Mouse (Mus musculus): ENCODE data around the gene Pip5k1b. TPM values are rescaled to one million over a fixed set of nuclear protein-coding genes. Genes with fewer than 3 reads are reported as not detected.

Pip5k1b gene
- polyA plus RNA-seq, 1 experiment from 2014 or later: 2.5 TPM

- ATAC-seq (ENCODE audit: insufficient number of reproducible peaks, insufficient read depth, low FRiP score, low read depth): no peak
- H3K27ac ChIP-seq (ENCODE audit: low read length): no peak overlapping the region
These were observed 237.5 kb downstream of the Pip5k1b start for GRCm38 (mm10) chr19:24318172-24318571.

GRCm38 (mm10) chr19:24317731-24318130 is 237.9 kb downstream of the Pip5k1b start:
- Histone ChIP-seq H3K27ac (ENCODE audit: low read length) (no peak overlapping the region), H3K27me3 (ENCODE audit: control insufficient read depth, insufficient read depth, low read length) (no peaks in the 10 kb centered on the region), H3K4me3 (ENCODE audit: low read depth, low read length) (no peak overlapping the region), H3K9me3 (ENCODE audit: control insufficient read depth, low read depth, low read length) (no peaks in the 10 kb centered on the region), H3K4me2 (replicated peaks; ENCODE audit: low read depth, low read length) (no peak overlapping the region), H3K9ac (replicated peaks; ENCODE audit: low read depth, low read length) (no peak overlapping the region), H3K36me3 (ENCODE audit: control insufficient read depth, insufficient read depth, low read length) (no peaks in the 10 kb centered on the region), H3K4me1 (ENCODE audit: control insufficient read depth, insufficient read depth, low read length) (no peaks in the 10 kb centered on the region)
- WGBS: 68% methylated on average over 2 of the region's 2 CpGs
- ATAC-seq (ENCODE audit: insufficient number of reproducible peaks, insufficient read depth, low FRiP score, low read depth): no peak

More at GRCm38 (mm10) chr19:24318172-24318571, 237.5 kb downstream of the Pip5k1b start:
- Histone ChIP-seq H3K4me1 (ENCODE audit: control insufficient read depth, insufficient read depth, low read length) (no peaks in the 10 kb centered on the region), H3K4me2 (replicated peaks; ENCODE audit: low read depth, low read length) (no peak overlapping the region), H3K9me3 (ENCODE audit: control insufficient read depth, low read depth, low read length) (no peaks in the 10 kb centered on the region), H3K4me3 (ENCODE audit: low read depth, low read length) (no peak overlapping the region), H3K9ac (replicated peaks; ENCODE audit: low read depth, low read length) (no peak overlapping the region), H3K27me3 (ENCODE audit: control insufficient read depth, insufficient read depth, low read length) (no peaks in the 10 kb centered on the region), H3K36me3 (ENCODE audit: control insufficient read depth, insufficient read depth, low read length) (no peaks in the 10 kb centered on the region)
- 67% methylated on average over 10 of the region's 10 CpGs for WGBS

- no peak for ATAC-seq (ENCODE audit: insufficient number of reproducible peaks, insufficient read depth, low FRiP score, low read depth)
- Histone ChIP-seq H3K9ac (replicated peaks; ENCODE audit: low read depth, low read length) (no peak overlapping the region), H3K36me3 (ENCODE audit: control insufficient read depth, insufficient read depth, low read length) (no peaks in the 10 kb centered on the region), H3K27ac (ENCODE audit: low read length) (no peak overlapping the region), H3K4me3 (ENCODE audit: low read depth, low read length) (no peak overlapping the region), H3K9me3 (ENCODE audit: control insufficient read depth, low read depth, low read length) (no peaks in the 10 kb centered on the region), H3K27me3 (ENCODE audit: control insufficient read depth, insufficient read depth, low read length) (no peaks in the 10 kb centered on the region), H3K4me2 (replicated peaks; ENCODE audit: low read depth, low read length) (no peak overlapping the region), H3K4me1 (ENCODE audit: control insufficient read depth, insufficient read depth, low read length) (no peaks in the 10 kb centered on the region)
- WGBS: 46% methylated on average over 15 of the region's 15 CpGs
These were observed 238.6 kb downstream of the Pip5k1b start for GRCm38 (mm10) chr19:24317038-24317591.

- Histone ChIP-seq H3K27ac (ENCODE audit: low read length) (no peak overlapping the region), H3K36me3 (ENCODE audit: control insufficient read depth, insufficient read depth, low read length) (no peaks in the 10 kb centered on the region), H3K4me3 (ENCODE audit: low read depth, low read length) (no peak overlapping the region), H3K9ac (replicated peaks; ENCODE audit: low read depth, low read length) (no peak overlapping the region), H3K27me3 (ENCODE audit: control insufficient read depth, insufficient read depth, low read length) (no peaks in the 10 kb centered on the region), H3K4me1 (ENCODE audit: control insufficient read depth, insufficient read depth, low read length) (no peaks in the 10 kb centered on the region), H3K4me2 (replicated peaks; ENCODE audit: low read depth, low read length) (no peak overlapping the region), H3K9me3 (ENCODE audit: control insufficient read depth, low read depth, low read length) (no peaks in the 10 kb centered on the region)
- WGBS: 60% methylated on average over 9 of the region's 9 CpGs
- no peak for ATAC-seq (ENCODE audit: insufficient number of reproducible peaks, insufficient read depth, low FRiP score, low read depth)
These were observed 239.5 kb downstream of the Pip5k1b start for GRCm38 (mm10) chr19:24316060-24316725.

- Histone ChIP-seq H3K9ac (replicated peaks; ENCODE audit: low read depth, low read length) (no peak overlapping the region), H3K4me2 (replicated peaks; ENCODE audit: low read depth, low read length) (no peak overlapping the region), H3K27ac (ENCODE audit: low read length) (no peak overlapping the region), H3K27me3 (ENCODE audit: control insufficient read depth, insufficient read depth, low read length) (no peaks in the 10 kb centered on the region), H3K36me3 (ENCODE audit: control insufficient read depth, insufficient read depth, low read length) (no peaks in the 10 kb centered on the region), H3K4me1 (ENCODE audit: control insufficient read depth, insufficient read depth, low read length) (no peaks in the 10 kb centered on the region), H3K9me3 (ENCODE audit: control insufficient read depth, low read depth, low read length) (no peaks in the 10 kb centered on the region), H3K4me3 (ENCODE audit: low read depth, low read length) (no peak overlapping the region)
- ATAC-seq (ENCODE audit: insufficient number of reproducible peaks, insufficient read depth, low FRiP score, low read depth): no peak
- 93% methylated on average over 4 of the region's 4 CpGs for WGBS
These were observed 240.4 kb downstream of the Pip5k1b start for GRCm38 (mm10) chr19:24315234-24315633.

GRCm38 (mm10) chr19:24314676-24315075 is 241.0 kb downstream of the Pip5k1b start:
- Histone ChIP-seq H3K4me2 (replicated peaks; ENCODE audit: low read depth, low read length) (no peak overlapping the region), H3K9me3 (ENCODE audit: control insufficient read depth, low read depth, low read length) (no peaks in the 10 kb centered on the region), H3K27ac (ENCODE audit: low read length) (no peak overlapping the region), H3K27me3 (ENCODE audit: control insufficient read depth, insufficient read depth, low read length) (no peaks in the 10 kb centered on the region), H3K36me3 (ENCODE audit: control insufficient read depth, insufficient read depth, low read length) (no peaks in the 10 kb centered on the region), H3K4me3 (ENCODE audit: low read depth, low read length) (no peak overlapping the region), H3K9ac (replicated peaks; ENCODE audit: low read depth, low read length) (no peak overlapping the region), H3K4me1 (ENCODE audit: control insufficient read depth, insufficient read depth, low read length) (no peaks in the 10 kb centered on the region)
- WGBS: 90% methylated on average over 11 of the region's 11 CpGs
- ATAC-seq (ENCODE audit: insufficient number of reproducible peaks, insufficient read depth, low FRiP score, low read depth): no peak

- H3K9ac ChIP-seq (replicated peaks; ENCODE audit: low read depth, low read length): no peak overlapping the region
- H3K9me3 ChIP-seq (ENCODE audit: control insufficient read depth, low read depth, low read length): no peaks in the 10 kb centered on the region
- 79% methylated on average over 12 of the region's 12 CpGs for WGBS
- H3K4me1 ChIP-seq (ENCODE audit: control insufficient read depth, insufficient read depth, low read length): peaks cover 4% of the 10 kb centered on the region; the same call in 1 of the 2 replicates
- H3K4me3 ChIP-seq (ENCODE audit: low read depth, low read length): no peak overlapping the region
- no peaks in the 10 kb centered on the region for H3K36me3 ChIP-seq (ENCODE audit: control insufficient read depth, insufficient read depth, low read length)
- no peak overlapping the region for H3K27ac ChIP-seq (ENCODE audit: low read length)
- no peak overlapping the region for H3K4me2 ChIP-seq (replicated peaks; ENCODE audit: low read depth, low read length)
- no peaks in the 10 kb centered on the region for H3K27me3 ChIP-seq (ENCODE audit: control insufficient read depth, insufficient read depth, low read length)
- no peak for ATAC-seq (ENCODE audit: insufficient number of reproducible peaks, insufficient read depth, low FRiP score, low read depth)
These were observed 242.9 kb downstream of the Pip5k1b start for GRCm38 (mm10) chr19:24312556-24313342.

GRCm38 (mm10) chr19:24312046-24312445 is 243.6 kb downstream of the Pip5k1b start:
- peaks cover 6% of the 10 kb centered on the region; the same call in 1 of the 2 replicates for H3K4me1 ChIP-seq (ENCODE audit: control insufficient read depth, insufficient read depth, low read length)
- no peaks in the 10 kb centered on the region for H3K27me3 ChIP-seq (ENCODE audit: control insufficient read depth, insufficient read depth, low read length)
- ATAC-seq (ENCODE audit: insufficient number of reproducible peaks, insufficient read depth, low FRiP score, low read depth): no peak
- H3K9ac ChIP-seq (replicated peaks; ENCODE audit: low read depth, low read length): no peak overlapping the region
- no peak overlapping the region for H3K27ac ChIP-seq (ENCODE audit: low read length)
- H3K36me3 ChIP-seq (ENCODE audit: control insufficient read depth, insufficient read depth, low read length): no peaks in the 10 kb centered on the region
- no peaks in the 10 kb centered on the region for H3K9me3 ChIP-seq (ENCODE audit: control insufficient read depth, low read depth, low read length)
- no peak overlapping the region for H3K4me3 ChIP-seq (ENCODE audit: low read depth, low read length)
- H3K4me2 ChIP-seq (replicated peaks; ENCODE audit: low read depth, low read length): no peak overlapping the region
- 78% methylated on average over 5 of the region's 5 CpGs for WGBS
